Mouse (Mus musculus): ENCODE measurements around the gene Rapgef6.

DNA sequence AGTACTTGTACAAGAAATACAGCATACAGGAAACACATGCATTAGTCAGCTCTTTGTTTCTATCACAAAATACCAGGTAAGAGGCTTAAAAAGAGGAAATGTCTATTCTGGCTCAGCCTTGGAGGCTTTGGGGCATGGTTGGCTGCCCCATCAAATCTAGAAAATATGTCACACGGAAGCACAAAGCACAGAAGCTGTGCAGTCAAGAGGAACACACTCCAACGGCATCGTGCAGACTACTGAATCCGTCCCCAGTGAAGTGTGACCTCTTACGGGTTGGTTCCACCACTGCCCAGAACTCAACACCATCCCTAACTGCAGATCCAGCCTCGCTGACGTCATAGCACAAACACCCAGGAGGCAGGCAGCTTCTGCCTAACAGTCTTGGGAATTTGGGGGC is 210.9 kb downstream of the Rapgef6 start:
- TF ChIP-seq MYOG (IDR thresholded peaks at IDR 0.05; ENCODE audit: control insufficient read depth, extremely low read depth, insufficient read length) (no peak), CTCF (IDR thresholded peaks at IDR 0.05; ENCODE audit: control insufficient read depth, insufficient read depth, insufficient read length) (no peak), FOSL1 (IDR thresholded peaks at IDR 0.05; ENCODE audit: insufficient read depth, low read length, poor library complexity, severe bottlenecking) (no peak)

Measured in C2C12 (cell line).